Mouse (Mus musculus) CD8-positive naive resting alpha-beta T cell, adult 2 months (primary cell): Measurements from ENCODE around the gene Olfr525.

ENCODE experiments used
- DNase-seq, 2 experiments: peaks; one replicate each; pipeline ENCODE4 v3.0.0; 2022; ENCODE audit warnings: low read depth in 2 of 2, low spot score in 2 of 2

Gene Olfr525

DNA sequence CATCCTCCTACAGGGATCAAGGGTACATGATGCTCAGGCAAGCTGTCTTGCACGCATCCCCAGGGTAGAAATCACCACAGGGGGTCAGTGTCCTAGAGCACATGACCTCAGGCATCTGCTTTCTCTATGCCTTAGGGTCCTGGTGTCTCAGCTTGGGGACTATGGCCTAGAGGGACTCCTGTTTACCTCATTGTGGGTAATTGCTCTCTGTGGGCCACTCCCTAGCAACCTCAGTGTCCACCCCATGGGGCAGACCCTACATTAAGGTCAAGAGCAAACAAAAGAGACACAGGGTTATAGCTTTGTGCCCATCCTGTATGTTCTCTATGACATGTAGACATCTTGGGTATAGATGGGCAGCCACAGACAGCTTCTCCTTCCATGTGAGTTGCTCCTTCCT is at the start of gene Olfr525:
Olfr525 (plus strand) TSS at position 301 of the 400 bp plus-strand sequence.
- no peak for DNase-seq

DNA sequence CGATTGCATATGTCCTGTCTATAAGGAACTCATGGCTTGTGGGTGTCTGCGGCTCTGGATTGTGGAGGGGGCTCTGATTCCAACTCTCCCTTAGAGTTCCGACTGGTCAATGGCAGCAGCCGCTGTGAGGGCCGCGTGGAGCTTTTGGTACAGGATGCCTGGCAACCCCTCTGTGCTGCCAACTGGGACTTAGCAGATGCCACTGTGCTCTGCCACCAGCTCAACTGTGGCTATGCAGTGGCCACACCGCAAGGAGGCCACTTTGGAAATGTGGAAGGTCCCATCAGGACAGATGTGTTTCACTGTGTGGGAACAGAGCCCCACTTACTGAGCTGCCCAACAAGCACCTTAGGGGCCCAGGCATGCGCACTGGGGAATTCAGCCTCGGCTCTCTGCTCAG is 24.9 kb upstream of the Olfr525 start:
- no peak for DNase-seq

DNA sequence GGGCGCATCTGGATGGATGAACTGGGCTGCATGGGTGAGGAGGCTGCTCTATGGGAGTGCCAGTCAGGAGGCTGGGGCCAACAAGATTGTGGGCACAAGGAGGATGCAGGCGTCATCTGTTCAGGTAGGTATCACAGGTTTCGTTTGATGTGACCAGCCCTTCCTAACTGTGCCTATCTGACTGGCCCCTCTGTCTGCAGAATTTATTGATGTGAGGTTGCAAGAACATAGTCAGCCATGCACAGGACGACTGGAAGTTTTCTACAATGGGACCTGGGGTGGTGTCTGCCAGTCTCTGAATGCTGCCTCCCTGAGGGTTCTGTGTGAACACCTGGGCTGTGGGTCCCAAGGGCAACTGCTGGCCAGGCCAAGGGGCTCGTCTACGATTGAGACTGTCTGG is 23.8 kb upstream of the Olfr525 start:
- DNase-seq, result no peak

DNA sequence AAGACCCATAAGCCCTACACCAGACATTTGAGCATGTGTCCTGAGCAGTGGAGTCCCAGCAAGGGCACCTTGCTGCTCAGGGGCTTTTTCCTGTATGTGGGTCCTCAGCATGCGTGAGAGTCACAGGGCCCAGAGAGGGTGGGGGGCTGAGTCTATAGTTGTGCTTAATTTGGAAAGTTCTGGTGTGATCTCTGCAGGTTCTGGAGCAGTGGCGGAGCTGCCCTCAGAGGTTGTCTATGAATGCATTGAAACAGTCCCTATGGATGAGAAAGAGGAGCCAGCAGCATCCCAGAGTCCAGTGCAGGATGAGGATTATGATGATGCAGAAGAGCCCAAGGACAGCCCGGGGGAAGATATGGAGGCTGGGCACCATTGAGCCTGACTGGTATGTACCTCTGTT is 21.2 kb upstream of the Olfr525 start:
- no peak for DNase-seq

DNA sequence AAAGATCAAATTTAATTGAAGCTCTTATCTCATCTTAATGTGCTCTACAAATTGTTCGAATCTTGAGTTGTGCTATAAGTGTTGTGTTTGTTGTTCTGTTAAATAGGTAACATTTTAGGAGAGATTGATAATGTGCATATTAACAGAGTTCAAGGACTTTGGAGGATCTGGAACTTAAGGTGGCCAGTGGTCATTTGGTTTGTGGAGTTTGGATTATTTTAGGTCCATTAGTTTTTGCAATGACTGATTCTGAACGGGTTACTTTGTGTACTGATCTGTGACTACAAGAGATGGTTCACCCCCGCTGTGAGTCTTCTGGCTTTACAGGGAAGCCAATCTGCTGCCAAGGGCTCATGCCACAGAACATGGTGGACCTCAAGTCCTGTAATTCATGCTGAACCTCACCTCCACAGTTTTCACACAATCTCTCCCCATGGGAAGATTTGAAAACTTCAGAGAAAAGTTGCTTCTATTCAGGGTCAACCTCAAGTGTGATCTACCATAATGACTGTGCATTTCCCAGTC is 735 bp upstream of the Olfr525 start:
- DNase-seq, result no peak

DNA sequence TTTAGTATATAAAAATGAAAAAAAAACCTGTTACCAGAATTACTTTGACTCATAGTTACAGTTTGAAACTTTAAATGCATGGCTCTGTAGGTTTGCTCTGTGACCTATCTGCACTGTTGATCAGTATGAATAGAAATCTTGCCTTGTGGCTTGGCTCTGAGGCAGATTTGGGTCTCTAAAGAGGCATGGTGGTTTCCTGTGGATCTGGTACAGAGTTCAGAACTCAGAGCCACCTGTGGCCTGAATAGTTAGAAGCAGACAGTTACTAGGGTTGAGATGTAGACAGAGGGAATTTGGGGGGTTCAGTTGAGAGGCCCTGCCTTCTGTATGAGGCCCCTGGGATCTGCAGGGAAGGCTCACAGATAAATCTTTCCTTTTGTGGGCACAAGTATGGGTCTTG is 477 bp downstream of the Olfr525 start:
- no peak for DNase-seq

DNA sequence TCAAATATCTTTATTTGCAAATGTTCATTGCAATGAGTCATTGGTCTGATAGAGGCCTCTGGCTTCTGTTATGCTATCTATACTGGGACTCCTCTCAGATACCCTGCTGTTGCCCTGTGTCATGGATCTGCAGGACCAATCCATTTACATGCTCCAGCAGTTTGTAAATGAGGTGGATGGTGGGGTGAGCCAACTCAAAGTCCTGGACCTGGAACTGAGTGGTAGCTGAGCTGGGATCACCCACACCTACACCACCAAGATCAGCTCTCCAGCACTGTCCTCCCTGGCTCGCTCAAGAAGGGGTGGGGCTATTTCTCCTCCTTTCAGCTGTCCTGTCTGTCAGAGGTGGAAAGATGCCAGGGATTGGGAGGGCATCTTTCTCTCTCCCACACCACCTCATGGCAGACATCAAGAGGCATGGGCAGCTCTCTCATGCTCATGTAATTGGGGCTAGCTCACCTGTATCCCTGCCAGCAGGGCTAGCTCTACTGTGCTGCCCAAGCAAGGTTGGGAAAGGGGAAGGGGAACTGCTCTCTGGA is 9.2 kb downstream of the Olfr525 start:
- no peak for DNase-seq

- no peak for DNase-seq
These were observed 13.1 kb downstream of the Olfr525 start, which contains the start of gene Olfr527 for GRCm38 (mm10) chr7:140333717-140334116. TSS of gene Olfr527 (plus strand) at chr7:140334017.

- DNase-seq, result no peak
These were observed 40.9 kb downstream of the Olfr525 start, which contains the start of gene Olfr60 for GRCm38 (mm10) chr7:140361571-140361970. TSS of gene Olfr60 (minus strand) at chr7:140361671.

- no peak for DNase-seq
These were observed 53.6 kb downstream of the Olfr525 start for GRCm38 (mm10) chr7:140374300-140374699.

DNA sequence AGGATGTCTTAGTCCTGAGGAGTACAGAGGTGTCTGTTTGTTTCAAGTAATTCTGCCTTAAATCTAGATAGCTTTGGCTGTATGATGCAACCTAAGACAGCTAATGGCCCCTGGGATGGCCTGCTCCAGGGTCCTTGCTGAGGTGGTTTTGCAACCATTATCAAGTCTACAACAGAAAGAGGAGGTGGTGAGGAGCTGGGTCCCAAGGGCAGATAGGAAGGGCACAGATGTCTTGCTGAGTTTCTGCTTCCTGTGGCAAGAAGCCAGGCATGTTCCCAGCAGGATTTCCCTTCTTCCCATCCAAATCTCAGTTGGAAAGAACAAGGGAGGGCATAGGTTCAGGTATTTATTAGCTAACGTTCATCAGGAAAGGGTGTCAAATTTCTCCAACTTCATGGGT is 55.6 kb downstream of the Olfr525 start, which contains the start of gene Olfr530:
Olfr530 (minus strand) TSS at position 101 of the 400 bp plus-strand sequence.
- DNase-seq, result no peak

DNA sequence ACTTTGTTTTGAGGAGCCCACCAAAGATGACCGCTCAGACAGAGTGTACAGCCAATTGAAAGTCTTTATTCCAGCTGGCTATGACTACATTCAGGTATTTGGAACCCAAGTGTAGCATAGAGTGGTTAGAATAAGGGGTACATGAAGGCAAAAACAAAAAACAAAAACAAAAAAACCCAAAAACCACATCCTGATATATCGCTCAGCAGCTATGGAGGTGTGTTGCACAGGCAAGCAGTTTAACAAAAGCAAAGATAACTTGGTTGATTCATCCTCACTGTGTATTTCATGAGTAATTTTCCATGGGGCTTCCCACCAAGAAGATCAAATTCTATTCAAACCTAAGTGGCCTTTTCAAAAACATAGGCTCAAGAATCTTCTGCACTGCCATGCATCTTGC is 56.3 kb downstream of the Olfr525 start:
- no peak for DNase-seq
